Mouse (Mus musculus) liver, postnatal 0 days (tissue): ENCODE results near the gene Mnt. TPM values are rescaled to one million over a fixed set of nuclear protein-coding genes. Genes with fewer than 3 reads are reported as not detected.

Experiments used
- ATAC-seq: fragments of 200-750 bp; cut with Nextera tagmentation; 2 replicates; pipeline ENCODE4 v1.8.0; 2017; ENCODE audit warnings: mild to moderate bottlenecking, moderate library complexity
- DNase-seq: peaks from one replicate; pipeline ENCODE4 v3.0.0-alpha.2; 2016
- H3K27ac ChIP-seq: fragments of 300-500 bp; sonication (generic); 2 replicates; pipeline ENCODE4 v1.5.1; 2014; ENCODE audit warnings: antibody characterized with exemption, moderate library complexity, mild to moderate bottlenecking, low read depth
- H3K27me3 ChIP-seq: fragments of 300-500 bp; sonication (generic); 2 replicates; pipeline ENCODE4 v1.6.1; 2014; ENCODE audit warnings: low read length, control low read depth, mixed read lengths; ENCODE audit not compliant: insufficient read depth
- H3K36me3 ChIP-seq: fragments of 300-500 bp; sonication (generic); replicated peaks from 2 replicates; pipeline ENCODE4 v1.6.1; 2014; ENCODE audit warnings: mild to moderate bottlenecking, control low read depth, low read length, moderate library complexity, mixed read lengths; ENCODE audit not compliant: insufficient read depth
- H3K4me1 ChIP-seq: fragments of 300-500 bp; sonication (generic); 2 replicates; pipeline ENCODE4 v1.6.1; 2014; ENCODE audit warnings: antibody characterized with exemption, mild to moderate bottlenecking, control low read depth; ENCODE audit not compliant: insufficient read depth
- H3K4me2 ChIP-seq: fragments of 300-500 bp; sonication (generic); 2 replicates; pipeline ENCODE4 v1.6.1; 2014; ENCODE audit warnings: low read depth, mild to moderate bottlenecking, low read length, moderate library complexity, mixed read lengths
- H3K4me3 ChIP-seq: fragments of 300-500 bp; sonication (generic); 2 replicates; pipeline ENCODE4 v1.5.1; 2014; ENCODE audit warnings: low read depth, low read length
- H3K9ac ChIP-seq: fragments of 300-500 bp; sonication (generic); replicated peaks from 2 replicates; pipeline ENCODE4 v1.6.1; 2014; ENCODE audit warnings: mild to moderate bottlenecking, moderate library complexity
- H3K9me3 ChIP-seq: fragments of 300-500 bp; sonication (generic); 2 replicates; pipeline ENCODE4 v1.6.1; 2016; ENCODE audit warnings: mild to moderate bottlenecking, control low read depth, low read length, mixed read lengths
- CTCF ChIP-seq: sonication (generic); IDR thresholded peaks from 2 replicates; pipeline ENCODE4 v1.5.1; 2016; ENCODE audit warnings: antibody characterized with exemption, low read depth
- EP300 ChIP-seq: IDR thresholded peaks from 2 replicates; pipeline ENCODE4 v1.6.1; 2016; ENCODE audit warnings: antibody characterized with exemption, low read depth, mild to moderate bottlenecking
- WGBS: fragments of 180-500 bp; shearing (Covaris S2); extraction: QIAGEN DNeasy Blood & Tissue Kit; methylation state at CpG from one replicate; pipeline ENCODE4 v1.1.7; 2014; ENCODE audit not compliant: insufficient replicate concordance; 5-methylcytosine and 5-hydroxymethylcytosine counted together
- polyA plus RNA-seq: library from polyadenylated mRNA; unstranded; fragments of >200 nt; fragmentation: Nextera tagmentation; extraction: Ambion mirVana; gene quantifications from 2 replicates; pipeline ENCODE4 v1.2.1, GENCODE M21; 2015

Mnt gene
- polyA plus RNA-seq, 1 experiment from 2014 or later = 1.4 TPM

GRCm38 (mm10) chr11:74857756-74858155, 27.0 kb downstream of the Mnt start:
- Histone ChIP-seq H3K27ac (no peak overlapping the region), H3K4me3 (no peak overlapping the region), H3K36me3 (no peaks in the 10 kb centered on the region), H3K4me2 (no peak overlapping the region), H3K4me1 (no peaks in the 10 kb centered on the region), H3K27me3 (no peaks in the 10 kb centered on the region), H3K9me3 (no peaks in the 10 kb centered on the region), H3K9ac (no peak overlapping the region)
- WGBS = 86% methylated on average over 9 of the region's 9 CpGs
- no peak for TF ChIP-seq CTCF
- TF ChIP-seq EP300 = no peak
- DNase-seq (no peak), ATAC-seq (no peak)

GRCm38 (mm10) chr11:74862129-74862528, 31.4 kb downstream of the Mnt start:
- H3K4me1 ChIP-seq = no peaks in the 10 kb centered on the region
- H3K36me3 ChIP-seq = no peaks in the 10 kb centered on the region; the same call in 1 of the 2 replicates
- no peak overlapping the region for H3K27ac ChIP-seq
- H3K4me2 ChIP-seq = no peak overlapping the region
- no peak for ATAC-seq
- TF ChIP-seq EP300 (no peak), CTCF (no peak)
- DNase-seq = no peak
- H3K4me3 ChIP-seq = no peak overlapping the region
- H3K9ac ChIP-seq = no peak overlapping the region
- no peaks in the 10 kb centered on the region for H3K9me3 ChIP-seq
- no peaks in the 10 kb centered on the region for H3K27me3 ChIP-seq
- WGBS = 75% methylated on average over 5 of the region's 5 CpGs

- no peaks in the 10 kb centered on the region for H3K9me3 ChIP-seq
- no peak for ATAC-seq
- no peaks in the 10 kb centered on the region for H3K4me1 ChIP-seq
- no peak overlapping the region for H3K4me3 ChIP-seq
- no peak overlapping the region for H3K4me2 ChIP-seq
- WGBS = 47% methylated on average over 11 of the region's 11 CpGs
- H3K27ac ChIP-seq = no peak overlapping the region
- H3K27me3 ChIP-seq = no peaks in the 10 kb centered on the region
- H3K9ac ChIP-seq = no peak overlapping the region
- H3K36me3 ChIP-seq = peaks cover 3% of the 10 kb centered on the region; the same call in 1 of the 2 replicates
- no peak for DNase-seq
- no peak for TF ChIP-seq EP300
- TF ChIP-seq CTCF = peak; percentile 63
These were observed 32.8 kb downstream of the Mnt start for GRCm38 (mm10) chr11:74863471-74863870.

GRCm38 (mm10) chr11:74864421-74864820, 33.7 kb downstream of the Mnt start:
- no peak for DNase-seq
- Histone ChIP-seq H3K36me3 (peaks cover 3% of the 10 kb centered on the region; the same call in 1 of the 2 replicates), H3K9ac (no peak overlapping the region), H3K27me3 (no peaks in the 10 kb centered on the region), H3K27ac (no peak overlapping the region), H3K4me1 (no peaks in the 10 kb centered on the region), H3K4me3 (no peak overlapping the region), H3K9me3 (no peaks in the 10 kb centered on the region), H3K4me2 (no peak overlapping the region)
- no peak for ATAC-seq
- no peak for TF ChIP-seq CTCF
- TF ChIP-seq EP300 = no peak
- 88% methylated on average over 9 of the region's 9 CpGs for WGBS

GRCm38 (mm10) chr11:74865252-74865651, 34.5 kb downstream of the Mnt start:
- H3K27me3 ChIP-seq = no peaks in the 10 kb centered on the region
- H3K36me3 ChIP-seq = peaks cover 3% of the 10 kb centered on the region; the same call in 1 of the 2 replicates
- H3K9me3 ChIP-seq = no peaks in the 10 kb centered on the region
- ATAC-seq (no peak), DNase-seq (no peak)
- H3K9ac ChIP-seq = no peak overlapping the region
- TF ChIP-seq CTCF (no peak), EP300 (no peak)
- WGBS = 87% methylated on average over 8 of the region's 9 CpGs
- no peak overlapping the region for H3K4me3 ChIP-seq
- H3K4me1 ChIP-seq = no peaks in the 10 kb centered on the region
- H3K27ac ChIP-seq = no peak overlapping the region
- no peak overlapping the region for H3K4me2 ChIP-seq

- Histone ChIP-seq H3K9ac (no peak overlapping the region), H3K27ac (no peak overlapping the region), H3K9me3 (no peaks in the 10 kb centered on the region), H3K36me3 (peaks cover 3% of the 10 kb centered on the region; the same call in 1 of the 2 replicates), H3K4me1 (no peaks in the 10 kb centered on the region), H3K4me2 (no peak overlapping the region), H3K4me3 (no peak overlapping the region), H3K27me3 (no peaks in the 10 kb centered on the region)
- TF ChIP-seq CTCF (no peak), EP300 (no peak)
- WGBS = 87% methylated on average over 4 of the region's 4 CpGs
- DNase-seq (no peak), ATAC-seq (no peak)
These were observed 35.9 kb downstream of the Mnt start for GRCm38 (mm10) chr11:74866640-74867039.

- Histone ChIP-seq H3K9ac (no peak overlapping the region), H3K27me3 (no peaks in the 10 kb centered on the region), H3K9me3 (no peaks in the 10 kb centered on the region), H3K36me3 (peaks cover 3% of the 10 kb centered on the region; the same call in 1 of the 2 replicates), H3K4me3 (no peak overlapping the region), H3K4me1 (0 out of 2 replicates have a peak, but pooled peaks cover 2% of the 10 kb centered on the region), H3K27ac (no peak overlapping the region), H3K4me2 (no peak overlapping the region)
- 73% methylated on average over 2 of the region's 2 CpGs for WGBS
- ATAC-seq (no peak), DNase-seq (no peak)
- no peak for TF ChIP-seq EP300
- TF ChIP-seq CTCF = no peak
These were observed 36.5 kb downstream of the Mnt start for GRCm38 (mm10) chr11:74867181-74867580.
